Mouse (Mus musculus): ENCODE results near the gene Gm28308.
A peak's percentile ranks its signal among the peaks of the same experiment; 100 is the strongest.

The Gm28308 gene

GRCm38 (mm10) chr6:52231885-52232567 lies 18.9 kb upstream of the Gm28308 start:
- peak; percentile 17 for DNase-seq

- DNase-seq: no peak
These were observed 17.5 kb upstream of the Gm28308 start, which contains the start of gene Hoxa9 for GRCm38 (mm10) chr6:52230516-52231165. Gene Hoxa9 (minus strand): TSS chr6:52231089.

DNA sequence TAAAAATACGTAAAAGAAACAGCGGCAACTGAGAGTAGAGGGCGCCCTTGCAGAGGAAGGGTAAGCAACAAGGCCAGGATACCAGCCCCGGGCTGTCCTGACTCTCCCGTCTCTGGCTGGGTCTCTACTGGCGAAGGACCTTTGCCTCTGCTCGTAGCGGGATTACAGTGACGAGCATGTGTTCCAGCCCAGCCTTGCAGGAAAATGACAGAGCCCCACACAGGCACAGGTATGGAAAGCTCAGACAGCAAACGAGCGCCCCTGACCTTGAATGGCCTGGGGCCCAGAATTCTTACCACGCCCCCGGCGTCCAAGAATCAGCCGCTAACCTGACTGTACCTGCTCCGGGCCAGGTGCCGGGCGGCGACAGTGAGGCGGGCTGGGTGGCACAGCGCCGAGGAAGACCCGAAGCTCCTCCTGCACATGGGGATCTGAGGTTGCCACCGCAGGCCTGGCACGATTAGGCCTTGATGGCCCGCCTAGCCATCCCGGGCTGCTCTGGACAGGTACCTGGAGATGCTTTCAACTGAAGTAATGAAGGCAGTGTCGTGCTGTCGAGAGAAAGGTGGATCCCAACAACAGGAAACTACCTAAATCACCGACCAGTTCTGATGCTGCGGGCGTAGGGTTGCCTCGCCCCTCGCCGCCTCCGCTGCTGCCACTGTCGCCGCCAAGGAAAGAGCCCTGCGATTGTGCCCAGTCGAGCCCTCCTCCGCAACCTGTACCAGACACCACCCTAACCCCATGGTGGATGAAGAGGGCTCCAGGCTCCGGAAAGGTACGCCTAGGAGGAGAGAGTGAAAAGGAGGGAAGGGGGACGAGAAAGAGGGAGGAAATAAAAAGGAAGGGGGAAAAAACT lies 16.6 kb upstream of the Gm28308 start:
- no peak for DNase-seq

DNA sequence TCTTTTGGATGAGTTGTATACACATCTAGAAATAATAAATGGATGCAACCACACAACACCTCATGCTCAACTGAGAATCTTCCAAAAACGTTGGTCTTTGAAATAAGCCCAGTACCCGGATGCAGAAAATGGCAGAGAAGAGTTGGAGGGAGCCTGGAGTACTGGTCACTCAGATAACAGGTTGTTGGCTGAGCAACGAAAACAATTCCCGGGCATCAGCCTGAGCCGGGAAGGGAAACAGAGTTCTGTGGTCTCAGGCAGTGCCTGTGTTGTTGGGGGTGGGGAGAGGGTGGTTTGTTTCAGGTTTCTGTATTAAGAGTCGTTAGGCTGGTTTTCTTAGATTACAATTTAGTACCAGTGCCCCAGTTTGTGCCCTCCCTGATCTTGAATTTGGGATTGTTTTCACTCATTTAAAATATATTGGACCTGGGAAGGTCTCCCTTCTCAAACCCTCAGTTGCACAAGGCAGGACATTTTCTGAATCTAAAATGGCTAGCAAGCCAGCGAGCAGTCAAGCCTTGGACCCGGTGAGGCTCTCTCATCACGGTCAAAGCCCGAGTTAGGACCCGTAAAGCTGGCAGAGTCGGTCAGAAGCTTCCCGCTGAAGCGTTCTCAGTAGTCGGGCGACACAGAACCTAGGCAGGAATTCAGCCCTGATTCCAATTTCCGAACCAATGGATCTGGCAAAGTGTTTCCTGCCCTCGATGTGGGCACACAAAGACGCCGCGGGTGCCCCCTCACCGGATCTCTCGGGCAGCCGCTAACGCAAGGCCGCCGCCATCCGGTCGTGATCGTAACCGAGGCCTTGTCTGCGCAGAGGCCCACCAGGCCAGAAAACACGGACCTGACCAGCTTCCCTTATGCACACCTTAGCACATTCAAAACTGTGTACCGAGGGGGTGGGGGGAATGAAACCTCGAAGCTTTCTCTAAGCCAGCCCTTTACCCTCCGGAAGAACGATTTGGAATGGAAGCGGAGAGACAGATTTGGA lies 15.6 kb upstream of the Gm28308 start:
- DNase-seq: no peak

DNA sequence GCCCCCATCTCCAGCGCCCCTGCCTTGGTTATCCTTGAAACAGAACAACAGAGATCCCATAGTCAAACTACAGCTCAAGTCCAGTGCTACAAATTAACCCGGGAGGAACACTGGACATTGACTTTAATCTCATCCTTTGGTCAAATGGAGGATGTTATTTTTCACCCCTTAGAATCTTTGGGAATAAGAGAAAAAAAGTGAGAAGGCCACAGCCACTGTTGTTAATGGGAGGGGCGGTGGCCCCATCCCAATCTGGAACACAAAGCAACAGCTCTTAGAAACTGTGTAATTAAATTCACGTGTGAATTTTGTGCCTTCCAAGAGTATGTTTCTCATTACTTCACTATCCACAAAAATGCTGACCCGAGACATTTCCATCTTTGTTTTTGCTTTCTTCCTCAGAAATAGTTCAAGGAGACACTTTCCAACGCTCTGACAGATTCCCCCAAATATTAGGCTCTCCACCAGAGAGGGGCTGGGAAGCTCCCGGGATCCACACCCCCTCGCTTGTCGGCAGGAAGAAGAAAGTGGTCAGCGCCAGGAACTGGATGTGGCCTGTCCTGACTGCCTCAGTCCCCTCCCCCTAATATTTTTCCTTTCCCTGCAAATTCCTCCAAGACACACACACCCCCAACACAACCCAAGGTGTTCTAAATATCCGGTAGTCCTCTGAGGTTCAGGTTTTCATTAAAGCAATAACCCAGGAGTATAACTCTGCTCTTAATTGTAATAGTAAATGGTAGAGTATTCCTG lies 14.5 kb upstream of the Gm28308 start:
- no peak for DNase-seq

DNA sequence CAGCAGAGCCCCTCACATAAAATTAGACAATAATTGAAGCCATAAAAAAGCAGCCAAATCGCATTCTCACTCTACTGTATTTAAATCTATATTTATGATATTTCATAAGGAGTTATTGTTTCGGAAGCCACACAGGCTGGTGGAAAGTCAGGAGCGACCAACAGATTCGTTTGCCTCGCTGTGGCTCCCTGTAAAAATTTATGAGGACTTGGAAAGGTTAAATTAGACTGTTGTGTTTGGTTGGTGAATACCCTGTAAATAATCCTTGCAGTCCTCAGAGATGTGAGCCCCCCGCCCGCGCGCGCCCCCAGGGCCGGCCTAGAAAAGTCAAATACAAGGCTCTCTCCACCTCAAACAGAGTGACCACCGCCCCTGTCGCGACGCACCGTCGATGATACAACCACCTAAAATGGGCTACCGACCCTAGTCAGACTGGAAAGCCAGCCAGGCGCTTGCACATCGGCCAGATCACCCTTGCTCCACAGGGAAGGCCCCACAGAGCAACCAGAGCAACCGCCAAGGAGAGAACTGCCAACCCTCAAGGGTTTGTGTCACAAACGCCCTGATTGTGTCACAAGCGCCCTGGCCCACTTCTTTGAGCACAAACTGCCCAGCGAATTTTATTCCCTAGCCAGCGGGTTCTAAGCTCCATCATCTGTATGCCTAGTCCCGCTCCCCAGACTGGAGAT lies 13.6 kb upstream of the Gm28308 start:
- DNase-seq: no peak

DNA sequence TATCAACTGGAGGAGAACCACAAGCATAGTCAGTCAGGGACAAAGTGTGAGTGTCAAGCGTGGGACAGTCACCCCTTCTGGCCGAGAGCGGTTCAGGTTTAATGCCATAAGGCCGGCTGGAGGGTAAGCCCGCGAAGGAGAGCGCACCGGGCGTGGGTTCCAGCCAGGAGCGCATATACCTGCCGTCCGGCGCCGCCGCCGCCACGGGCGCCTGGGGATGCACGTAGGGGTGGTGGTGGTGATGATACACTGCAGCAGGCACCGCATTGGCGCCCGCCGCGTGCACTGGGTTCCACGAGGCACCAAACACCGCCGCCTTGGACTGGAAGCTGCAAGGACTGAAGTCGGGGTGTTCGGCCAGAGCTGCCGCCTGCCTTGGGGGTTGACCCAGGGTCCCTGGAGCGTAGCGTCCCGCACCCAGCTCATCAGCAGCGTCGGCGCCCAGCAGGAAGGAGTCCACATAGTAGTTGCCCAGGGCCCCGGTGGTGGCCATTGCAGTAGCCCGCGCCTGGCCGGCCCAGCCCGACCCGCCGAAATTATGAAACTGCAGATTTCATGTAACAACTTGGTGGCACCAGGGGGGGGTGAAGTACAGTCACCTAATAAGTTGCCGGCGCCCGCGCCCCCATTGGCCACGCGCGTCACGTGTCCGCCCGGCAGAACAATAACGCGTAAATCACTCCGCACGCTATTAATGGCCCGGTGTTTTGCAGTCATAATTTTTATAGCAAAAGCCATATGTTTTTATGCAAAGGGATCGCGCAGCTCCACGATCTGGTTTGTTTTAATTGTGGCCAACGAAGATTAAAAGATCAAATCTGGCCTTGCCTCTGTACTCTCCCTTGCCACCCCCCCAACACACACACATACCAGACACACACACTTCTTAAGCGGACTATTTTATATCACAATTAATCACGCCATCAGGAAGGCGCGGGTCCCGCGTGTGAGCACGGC lies 12.8 kb upstream of the Gm28308 start:
- DNase-seq: no peak

- no peak for DNase-seq
These were observed 11.9 kb upstream of the Gm28308 start for GRCm38 (mm10) chr6:52224895-52225611.

- DNase-seq: no peak
These were observed 11.0 kb upstream of the Gm28308 start for GRCm38 (mm10) chr6:52223939-52224760.

GRCm38 (mm10) chr6:52222729-52223128 lies 9.6 kb upstream of the Gm28308 start:
- DNase-seq: no peak

GRCm38 (mm10) chr6:52221993-52222685 lies 9.0 kb upstream of the Gm28308 start:
- DNase-seq: no peak

DNA sequence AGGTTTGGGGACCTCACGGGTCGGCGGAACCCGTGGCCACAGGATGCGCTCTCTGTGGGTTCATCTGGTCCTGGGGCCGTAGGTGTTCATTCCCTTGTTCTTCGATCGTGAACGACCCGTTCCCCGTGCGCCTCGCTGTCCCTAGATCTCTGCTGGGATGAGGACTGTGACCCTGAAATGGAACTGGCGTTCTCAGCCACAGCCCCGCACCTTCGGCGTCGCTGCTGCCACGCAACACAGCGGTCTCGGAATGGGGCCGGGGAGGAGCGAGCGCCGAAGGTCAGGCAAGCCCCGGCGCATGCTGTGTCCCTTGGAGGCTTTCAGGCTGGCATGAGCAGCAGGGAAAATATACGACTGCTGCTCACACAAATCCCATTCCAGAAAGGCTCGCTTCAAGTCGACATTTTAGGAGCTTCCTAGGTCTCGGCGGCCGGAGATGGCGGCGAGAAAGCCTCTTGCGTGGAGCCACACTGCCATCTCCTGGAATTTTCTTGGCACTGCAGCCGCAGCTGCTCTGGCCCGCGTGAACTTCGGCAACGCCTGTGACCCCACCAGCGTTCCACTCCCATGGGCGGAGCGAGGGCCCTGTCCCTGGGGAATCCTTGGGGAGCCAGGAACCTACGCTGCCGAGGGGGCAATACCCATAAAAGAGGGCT lies 8.3 kb upstream of the Gm28308 start, which contains the start of gene Hoxa7:
Gene Hoxa7 (minus strand): TSS at position 518 of the 656 bp plus-strand sequence.
- peak; percentile 91 for DNase-seq

DNA sequence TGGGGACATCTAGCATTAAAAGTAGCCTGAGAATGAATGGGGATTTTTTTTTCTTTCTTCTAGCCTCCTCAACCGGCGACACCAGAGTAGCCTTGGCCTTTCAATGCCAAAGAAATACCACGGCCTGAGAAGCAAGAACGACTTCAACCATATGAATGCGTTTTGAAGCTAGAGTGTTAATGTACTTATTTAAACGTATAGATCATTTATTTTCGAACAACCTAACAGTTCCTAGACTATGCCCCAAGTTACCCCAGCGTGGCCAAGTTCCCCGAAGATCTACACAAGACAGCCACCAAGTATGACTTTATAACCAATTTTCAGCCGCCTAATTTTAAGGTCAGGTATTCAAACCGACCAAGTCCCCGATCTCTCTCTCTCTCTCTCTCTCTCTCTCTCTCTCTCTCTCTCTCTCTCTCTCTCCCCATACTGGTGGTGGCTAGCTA lies 7.7 kb upstream of the Gm28308 start:
- no peak for DNase-seq

DNA sequence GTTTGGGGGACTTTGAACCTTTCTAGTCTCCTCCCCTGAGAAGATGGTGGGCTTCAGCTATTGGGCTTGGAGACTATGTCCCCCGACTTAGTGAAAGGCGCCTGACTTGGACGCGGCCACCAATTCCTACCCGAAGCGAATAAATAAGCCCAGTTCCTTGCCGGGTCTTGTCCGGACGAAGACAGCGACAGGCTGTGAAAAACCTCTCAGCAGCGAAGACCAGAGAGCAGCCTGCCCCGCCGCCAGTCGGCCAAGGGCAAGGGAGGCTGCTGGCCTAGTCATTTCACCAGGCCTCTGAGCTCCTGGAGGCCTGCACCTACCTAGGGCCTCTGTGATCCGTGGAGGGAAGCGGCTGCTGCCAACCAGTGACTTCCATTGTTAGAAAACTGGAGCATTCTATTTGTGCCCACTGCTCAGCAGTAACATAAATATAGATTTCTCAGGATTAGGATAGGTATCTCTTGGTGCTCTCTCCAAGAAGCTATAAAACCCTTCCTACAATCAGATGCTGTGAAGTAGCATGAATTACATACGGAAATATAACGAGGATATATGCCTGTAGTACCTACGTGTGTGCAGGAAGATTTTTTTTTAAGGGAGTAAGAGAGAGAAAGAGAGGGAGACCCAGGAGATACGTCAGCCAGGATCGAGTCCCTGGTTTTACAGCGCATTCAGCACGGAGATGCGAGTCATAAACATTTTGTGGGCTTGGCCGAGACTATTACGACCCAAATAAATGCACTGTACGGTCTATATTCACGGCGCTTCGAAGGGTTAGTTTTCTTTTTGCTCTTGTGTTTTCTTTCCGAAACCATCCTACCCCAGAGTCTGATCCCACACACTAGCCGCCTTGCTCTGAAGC lies 7.1 kb upstream of the Gm28308 start:
- no peak for DNase-seq

DNA sequence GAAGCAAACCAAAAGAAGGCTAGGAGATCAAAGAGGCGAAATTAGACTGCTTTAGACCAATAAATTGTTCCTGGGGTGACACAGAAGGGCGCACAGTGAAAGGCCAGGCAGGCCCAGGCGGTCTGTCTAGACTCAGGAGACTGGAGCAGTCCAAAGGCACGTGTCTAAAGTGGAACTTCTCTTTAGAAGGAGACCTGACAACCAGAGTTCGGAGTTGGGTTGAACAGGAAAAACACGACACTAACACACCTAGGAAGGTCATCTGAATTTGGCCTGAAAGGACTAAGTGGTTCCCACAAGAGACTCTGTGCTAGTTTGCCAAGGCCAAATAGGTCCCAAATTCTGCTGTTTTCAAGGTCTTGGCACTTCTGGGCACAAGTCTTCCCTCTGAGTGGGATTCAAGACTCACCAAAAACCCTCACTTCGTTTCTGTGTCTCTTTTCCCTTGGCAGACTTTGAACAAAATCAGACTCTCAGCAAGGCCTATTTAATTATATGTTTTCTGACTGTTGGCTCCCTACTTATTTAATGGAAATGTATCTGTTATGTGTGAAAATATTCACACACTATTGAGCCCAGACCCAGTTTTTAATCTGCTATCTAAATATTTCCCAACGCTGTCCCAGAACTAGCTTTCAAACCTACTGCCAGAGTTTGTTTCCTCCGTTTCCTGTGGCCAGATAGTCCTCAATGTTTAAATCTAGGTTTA lies 6.2 kb upstream of the Gm28308 start:
- no peak for DNase-seq

Measured in retina, postnatal 1 day (tissue).